Mouse (Mus musculus): Measurements from ENCODE around the gene Bend6. TPM values are rescaled to one million over a fixed set of nuclear protein-coding genes. Genes with fewer than 3 reads are reported as not detected.
A peak's percentile ranks its signal among the peaks of the same experiment; 100 is the strongest.

The Bend6 gene
- 3.1 and 4.3 TPM in 2 replicates for polyA plus RNA-seq (2016; fragmentation: Nextera tagmentation; extraction: Ambion mirVana)

DNA sequence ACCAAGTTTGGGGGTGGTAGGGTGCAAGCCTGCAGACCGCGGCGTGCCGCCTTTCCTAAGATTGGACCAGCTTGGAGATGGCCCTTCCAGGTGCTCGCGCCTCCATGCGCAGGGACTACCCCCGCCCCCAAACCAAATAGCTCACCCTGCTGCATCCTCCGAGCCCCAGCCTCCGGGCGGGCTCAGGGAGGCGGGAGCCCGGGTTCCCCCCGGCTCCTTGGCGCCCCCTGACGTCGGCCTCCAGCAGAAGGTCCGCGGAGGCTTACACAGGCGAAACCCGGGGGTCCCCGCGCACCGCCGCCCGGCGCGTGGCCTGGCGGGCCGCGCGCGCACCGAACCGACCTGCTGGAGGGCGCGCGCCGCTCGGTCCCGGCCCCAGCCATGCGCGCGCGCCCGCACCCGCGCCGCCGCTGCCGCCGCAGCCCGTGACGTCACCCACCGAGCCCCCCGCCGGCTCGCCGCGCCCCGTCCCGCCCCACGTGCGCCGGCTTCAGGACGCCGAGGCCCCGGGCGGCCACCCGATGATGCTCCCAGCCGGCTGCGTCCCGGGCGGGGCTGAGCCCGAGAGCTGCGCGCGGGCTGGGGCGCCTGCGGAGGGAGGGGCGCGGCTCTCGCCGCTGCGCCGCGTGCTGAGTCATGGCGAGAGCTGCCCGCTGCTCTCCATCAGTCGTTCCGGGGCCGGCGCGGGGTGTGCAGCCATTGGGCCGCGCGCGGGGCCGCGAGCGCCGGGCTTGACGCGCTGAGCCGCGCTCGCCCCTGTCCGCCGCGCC, at the start of gene Bend6:
TSS of gene Bend6 (minus strand) at position 396 of the 770 bp plus-strand sequence.
- peak within 1 kb of the TSS; percentile 88 for H3K4me2 ChIP-seq (replicated peaks)
- ATAC-seq (ENCODE audit: low FRiP score, low read depth), result peak; percentile 90
- peak within 1 kb of the TSS; percentile 70 for H3K27ac ChIP-seq (replicated peaks)
- H3K36me3 ChIP-seq, result no peaks in the 10 kb centered on the region
- H3K9ac ChIP-seq (replicated peaks), result peak within 1 kb of the TSS; percentile 77
- H3K9me3 ChIP-seq, result no peaks in the 10 kb centered on the region
- peaks cover 13% of the 10 kb centered on the region for H3K4me1 ChIP-seq
- peak within 1 kb of the TSS; percentile 75 for H3K4me3 ChIP-seq
- WGBS, result under 1% methylated on average over 45 of the region's 110 CpGs
- H3K27me3 ChIP-seq, result peaks cover 44% of the 10 kb centered on the region

DNA sequence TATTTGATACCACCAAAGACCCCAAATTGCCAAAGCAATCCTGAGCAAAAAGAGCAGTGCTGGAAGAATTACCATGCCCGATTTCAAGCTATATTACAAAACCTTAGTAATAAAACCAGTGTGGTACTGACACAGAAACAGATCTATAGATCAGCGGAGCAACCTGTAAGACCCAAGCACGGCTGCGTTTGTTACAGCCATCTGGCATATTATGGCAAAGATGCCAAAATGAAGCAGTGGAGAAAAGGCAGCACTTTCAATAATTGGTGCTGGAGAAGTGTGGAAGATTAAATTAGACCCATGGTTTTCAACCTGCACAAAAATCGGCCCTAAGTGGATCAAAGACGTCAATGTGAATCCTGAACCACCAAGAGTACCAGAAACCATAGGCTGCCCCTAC, 48.0 kb upstream of the Bend6 start:
- ATAC-seq (ENCODE audit: low FRiP score, low read depth), result no peak
- H3K27ac ChIP-seq (replicated peaks), result no peak overlapping the region
- 94% methylated on average over 6 of the region's 6 CpGs for WGBS
- H3K27me3 ChIP-seq, result no peaks in the 10 kb centered on the region
- no peak overlapping the region for H3K4me3 ChIP-seq
- no peaks in the 10 kb centered on the region for H3K4me1 ChIP-seq
- H3K9me3 ChIP-seq, result no peaks in the 10 kb centered on the region
- H3K36me3 ChIP-seq, result no peaks in the 10 kb centered on the region
- no peak overlapping the region for H3K4me2 ChIP-seq (replicated peaks)
- no peak overlapping the region for H3K9ac ChIP-seq (replicated peaks)

DNA sequence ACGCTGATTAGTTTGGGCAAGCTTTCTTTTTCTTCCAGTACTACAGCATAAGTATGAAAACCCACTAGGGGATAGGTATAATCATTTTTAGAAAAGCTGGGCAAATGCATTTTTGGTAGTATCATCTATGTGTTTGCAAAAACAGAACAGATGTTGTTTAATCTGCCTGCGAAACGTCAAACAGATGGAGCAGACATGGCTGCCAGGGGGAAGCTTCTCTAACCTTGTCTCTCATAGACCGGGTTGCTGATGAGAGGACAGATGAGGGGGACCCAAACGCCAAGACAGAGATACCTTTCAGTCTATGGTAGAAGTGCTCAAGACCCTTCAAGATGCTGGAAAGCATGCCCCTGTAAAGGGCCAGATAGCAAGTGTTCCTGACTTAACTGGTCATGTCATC, 40.9 kb upstream of the Bend6 start:
- Histone ChIP-seq H3K27me3 (no peaks in the 10 kb centered on the region), H3K9ac (replicated peaks) (no peak overlapping the region), H3K36me3 (no peaks in the 10 kb centered on the region), H3K4me1 (no peaks in the 10 kb centered on the region), H3K4me2 (replicated peaks) (no peak overlapping the region), H3K4me3 (no peak overlapping the region), H3K9me3 (no peaks in the 10 kb centered on the region), H3K27ac (replicated peaks) (no peak overlapping the region)
- 91% methylated on average over 5 of the region's 5 CpGs for WGBS
- ATAC-seq (ENCODE audit: low FRiP score, low read depth), result no peak

DNA sequence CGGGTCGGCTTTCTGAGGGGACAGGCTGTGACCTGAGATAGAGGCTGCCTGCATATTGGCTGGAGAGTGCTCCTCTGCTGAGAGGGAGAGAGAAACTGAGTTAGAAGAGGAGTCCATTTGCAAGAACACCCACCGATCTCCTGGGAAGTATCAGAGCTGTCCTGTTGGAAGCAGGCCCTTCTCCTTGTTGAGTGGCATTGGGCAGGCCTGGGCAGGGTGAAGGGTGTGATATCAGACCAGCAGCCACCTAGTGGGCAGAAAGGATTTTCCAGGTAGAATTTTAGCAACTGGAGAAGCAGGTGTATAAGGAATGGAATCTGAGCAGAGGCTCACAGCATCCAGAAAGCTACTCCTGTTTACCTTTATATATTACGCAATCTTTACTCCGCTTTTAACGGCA, 40.2 kb upstream of the Bend6 start:
- ATAC-seq (ENCODE audit: low FRiP score, low read depth), result no peak
- Histone ChIP-seq H3K36me3 (no peaks in the 10 kb centered on the region), H3K27ac (replicated peaks) (no peak overlapping the region), H3K9ac (replicated peaks) (no peak overlapping the region), H3K9me3 (no peaks in the 10 kb centered on the region), H3K4me1 (no peaks in the 10 kb centered on the region), H3K4me2 (replicated peaks) (no peak overlapping the region), H3K27me3 (no peaks in the 10 kb centered on the region), H3K4me3 (no peak overlapping the region)
- WGBS, result 89% methylated on average over 6 of the region's 6 CpGs

DNA sequence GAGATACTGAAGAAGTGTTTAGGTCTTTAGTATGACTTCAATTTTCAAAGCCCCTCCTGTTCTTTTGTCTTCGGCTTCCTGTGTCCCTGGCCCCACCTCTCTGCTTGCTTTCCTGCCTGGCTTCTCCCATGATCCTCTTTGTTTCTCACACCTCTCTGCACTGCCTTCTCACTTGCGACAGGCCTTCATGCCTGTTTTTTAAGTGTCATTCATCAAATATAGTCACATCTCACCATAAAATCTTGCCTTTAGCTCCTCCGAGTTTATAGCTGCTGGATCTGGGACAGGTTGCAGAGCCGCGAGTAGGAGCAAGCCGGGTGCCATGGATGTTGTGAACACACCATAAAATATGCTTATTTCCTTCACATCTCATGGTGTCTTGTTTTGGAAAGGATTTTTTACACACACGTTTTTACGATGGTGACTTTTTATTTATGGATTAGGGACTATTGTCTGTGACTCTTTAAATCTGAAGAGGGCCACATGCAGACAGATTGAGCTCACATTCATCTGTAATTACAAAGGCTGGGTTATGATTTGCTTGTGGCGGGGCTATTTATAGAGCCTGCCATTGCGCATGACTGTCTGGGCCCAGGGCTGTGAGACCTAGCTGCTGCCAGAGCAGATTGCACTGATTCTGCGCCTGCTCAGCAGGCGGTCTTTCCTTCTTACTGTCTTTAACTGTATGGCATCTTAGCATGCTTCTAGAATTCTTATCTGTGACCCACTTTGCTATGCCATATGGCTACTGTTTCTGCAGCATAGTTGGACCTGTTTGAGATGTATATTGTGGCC, 39.2 kb upstream of the Bend6 start:
- WGBS, result 87% methylated on average over 12 of the region's 12 CpGs
- no peak for ATAC-seq (ENCODE audit: low FRiP score, low read depth)
- H3K36me3 ChIP-seq, result no peaks in the 10 kb centered on the region

DNA sequence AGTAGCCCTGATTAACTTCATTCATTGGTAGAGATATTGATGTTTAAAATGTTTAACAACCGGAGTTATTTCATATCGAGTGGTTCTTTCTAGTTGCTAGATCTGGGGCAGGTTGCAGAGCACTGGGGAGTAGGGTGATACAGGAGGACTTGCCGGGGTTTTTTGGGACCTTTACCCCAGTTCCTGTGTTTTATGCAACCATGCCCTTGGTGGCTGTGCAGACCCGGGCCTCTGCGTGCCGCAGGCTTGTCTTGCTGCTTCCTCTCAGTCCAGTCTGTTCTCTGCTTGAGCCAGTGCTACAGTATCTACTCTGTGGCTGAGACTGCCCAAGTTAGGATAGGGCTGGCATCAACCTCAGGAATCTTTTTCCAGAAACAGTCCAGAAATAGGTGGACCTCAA, 38.1 kb upstream of the Bend6 start:
- Histone ChIP-seq H3K27ac (replicated peaks) (no peak overlapping the region), H3K36me3 (no peaks in the 10 kb centered on the region), H3K4me1 (no peaks in the 10 kb centered on the region), H3K9ac (replicated peaks) (no peak overlapping the region), H3K4me2 (replicated peaks) (no peak overlapping the region), H3K9me3 (no peaks in the 10 kb centered on the region), H3K27me3 (no peaks in the 10 kb centered on the region), H3K4me3 (no peak overlapping the region)
- no peak for ATAC-seq (ENCODE audit: low FRiP score, low read depth)
- WGBS, result 94% methylated on average over 6 of the region's 6 CpGs

More for the DNA sequence above, 39.2 kb upstream of the Bend6 start:
- H3K9me3 ChIP-seq, result no peaks in the 10 kb centered on the region
- no peaks in the 10 kb centered on the region for H3K4me1 ChIP-seq
- no peak overlapping the region for H3K4me2 ChIP-seq (replicated peaks)
- H3K27me3 ChIP-seq, result no peaks in the 10 kb centered on the region
- H3K9ac ChIP-seq (replicated peaks), result no peak overlapping the region
- no peak overlapping the region for H3K4me3 ChIP-seq
- H3K27ac ChIP-seq (replicated peaks), result no peak overlapping the region

DNA sequence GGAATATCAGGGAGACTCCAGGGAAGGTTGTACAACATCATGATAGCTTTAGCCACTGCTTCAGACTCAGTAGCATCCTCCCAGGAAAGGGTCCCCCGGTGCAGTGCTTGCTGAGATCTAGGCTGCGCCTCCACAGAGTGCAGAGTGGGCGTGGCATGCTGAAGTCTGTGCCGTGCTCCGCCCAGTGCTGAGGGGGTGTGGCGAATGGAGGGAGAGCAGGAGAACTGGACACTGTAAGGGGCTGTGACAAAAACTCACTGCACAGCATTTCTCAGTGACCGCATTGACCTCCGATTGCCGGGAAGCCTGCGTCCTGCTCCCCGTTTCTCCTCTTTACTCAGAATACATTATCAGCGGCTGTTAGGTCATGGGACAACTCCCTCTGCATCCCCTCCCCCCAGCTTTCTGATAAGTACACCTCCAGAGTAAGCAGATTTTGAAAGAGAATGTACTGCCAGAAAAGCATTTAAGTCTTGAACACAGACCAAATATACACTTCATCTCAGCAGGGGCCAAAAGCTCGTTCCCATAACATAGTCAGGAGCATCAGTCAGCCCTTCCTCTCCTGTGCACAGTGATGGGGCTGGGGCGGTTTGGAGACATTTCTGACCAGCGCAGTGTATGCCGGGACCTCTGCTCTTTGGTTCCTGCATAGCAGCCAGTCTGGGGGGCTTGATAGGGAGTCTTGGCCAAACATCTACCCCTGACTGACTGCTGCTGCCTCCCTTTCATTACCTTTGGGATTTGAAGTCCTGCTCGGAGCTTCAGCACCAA, 37.5 kb upstream of the Bend6 start:
- H3K4me3 ChIP-seq, result no peak overlapping the region

DNA sequence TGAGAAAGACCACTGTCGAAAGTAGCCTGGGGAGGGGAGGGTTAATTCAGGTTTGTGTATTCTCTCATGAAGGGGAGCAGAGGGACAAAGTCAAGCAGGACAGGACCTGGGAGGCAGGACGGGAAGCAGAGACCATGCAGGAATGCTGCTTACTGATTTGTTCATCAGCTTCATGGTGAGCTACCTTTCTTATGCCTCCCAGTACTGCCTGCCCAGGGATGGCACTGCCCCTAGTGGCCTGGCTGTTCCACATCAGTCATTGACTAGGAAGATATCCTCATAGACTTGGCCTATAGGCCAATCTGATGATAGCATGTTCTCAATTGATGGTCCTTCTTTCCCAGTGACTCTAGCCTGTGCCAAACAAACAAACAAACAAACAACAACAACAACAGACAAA, 36.3 kb upstream of the Bend6 start:
- Histone ChIP-seq H3K9ac (replicated peaks) (no peak overlapping the region), H3K27me3 (no peaks in the 10 kb centered on the region), H3K4me2 (replicated peaks) (no peak overlapping the region), H3K9me3 (no peaks in the 10 kb centered on the region), H3K36me3 (no peaks in the 10 kb centered on the region), H3K4me1 (no peaks in the 10 kb centered on the region), H3K4me3 (no peak overlapping the region), H3K27ac (replicated peaks) (no peak overlapping the region)
- ATAC-seq (ENCODE audit: low FRiP score, low read depth), result no peak
- WGBS, result 77% methylated on average over 2 of the region's 2 CpGs

More for the DNA sequence above, 37.5 kb upstream of the Bend6 start:
- no peaks in the 10 kb centered on the region for H3K27me3 ChIP-seq
- H3K4me2 ChIP-seq (replicated peaks), result no peak overlapping the region
- ATAC-seq (ENCODE audit: low FRiP score, low read depth), result no peak
- H3K9me3 ChIP-seq, result no peaks in the 10 kb centered on the region
- H3K27ac ChIP-seq (replicated peaks), result no peak overlapping the region
- H3K4me1 ChIP-seq, result no peaks in the 10 kb centered on the region
- 78% methylated on average over 17 of the region's 17 CpGs for WGBS
- no peaks in the 10 kb centered on the region for H3K36me3 ChIP-seq
- no peak overlapping the region for H3K9ac ChIP-seq (replicated peaks)

DNA sequence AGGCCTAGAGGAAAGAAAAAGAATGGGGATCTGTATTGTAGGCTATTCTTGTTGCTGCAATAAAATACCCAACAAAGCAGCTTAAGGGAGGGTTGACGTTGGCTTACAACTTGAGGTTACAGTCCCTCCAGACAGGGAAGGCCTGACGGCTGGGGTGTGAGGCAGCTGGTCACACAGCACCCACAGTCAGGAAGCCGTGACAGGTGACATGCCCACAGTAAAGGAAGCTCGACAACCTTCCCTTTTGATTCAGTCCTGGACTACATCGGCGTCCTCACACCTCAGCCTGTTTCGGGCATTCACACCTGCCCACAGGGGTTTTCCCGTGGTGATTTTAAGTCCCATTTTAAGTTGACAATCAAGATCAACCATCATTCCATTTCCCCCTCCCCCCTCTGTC, 35.0 kb upstream of the Bend6 start:
- no peak overlapping the region for H3K9ac ChIP-seq (replicated peaks)
- no peak overlapping the region for H3K27ac ChIP-seq (replicated peaks)
- 87% methylated on average over 8 of the region's 8 CpGs for WGBS
- no peaks in the 10 kb centered on the region for H3K27me3 ChIP-seq
- H3K9me3 ChIP-seq, result no peaks in the 10 kb centered on the region
- no peaks in the 10 kb centered on the region for H3K36me3 ChIP-seq
- no peak overlapping the region for H3K4me3 ChIP-seq
- H3K4me1 ChIP-seq, result no peaks in the 10 kb centered on the region
- no peak overlapping the region for H3K4me2 ChIP-seq (replicated peaks)
- no peak for ATAC-seq (ENCODE audit: low FRiP score, low read depth)

DNA sequence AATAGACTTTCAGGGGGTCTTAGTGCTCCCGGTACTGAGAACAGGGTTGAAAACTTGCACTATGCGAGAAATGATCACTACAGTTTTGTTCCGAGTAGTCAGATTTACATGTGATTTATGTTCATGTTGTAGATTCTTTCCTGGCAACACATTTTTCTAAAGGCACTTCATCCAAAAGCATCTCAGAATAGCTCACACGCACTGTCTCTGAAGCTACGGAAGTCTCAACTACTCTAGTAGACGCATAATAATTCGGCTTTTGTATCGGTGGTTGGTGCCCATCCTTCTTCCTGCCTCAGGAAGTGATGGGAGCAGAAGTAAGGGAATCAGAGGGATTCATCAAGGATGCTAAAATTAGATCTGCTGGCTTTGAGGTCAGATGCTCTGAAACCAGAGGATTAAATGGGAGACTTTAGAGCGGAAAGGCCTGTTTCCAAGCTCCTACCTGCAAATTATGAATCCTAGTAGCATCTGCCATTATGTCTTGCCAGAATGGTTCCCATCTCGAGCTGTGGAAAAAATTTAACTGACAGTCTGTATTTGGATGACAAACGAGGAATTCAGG, 32.8 kb upstream of the Bend6 start:
- Histone ChIP-seq H3K9ac (replicated peaks) (no peak overlapping the region), H3K4me1 (no peaks in the 10 kb centered on the region), H3K27ac (replicated peaks) (no peak overlapping the region), H3K4me3 (no peak overlapping the region), H3K36me3 (no peaks in the 10 kb centered on the region), H3K4me2 (replicated peaks) (no peak overlapping the region), H3K9me3 (no peaks in the 10 kb centered on the region), H3K27me3 (no peaks in the 10 kb centered on the region)
- ATAC-seq (ENCODE audit: low FRiP score, low read depth), result no peak
- WGBS, result 89% methylated on average over 11 of the region's 11 CpGs

DNA sequence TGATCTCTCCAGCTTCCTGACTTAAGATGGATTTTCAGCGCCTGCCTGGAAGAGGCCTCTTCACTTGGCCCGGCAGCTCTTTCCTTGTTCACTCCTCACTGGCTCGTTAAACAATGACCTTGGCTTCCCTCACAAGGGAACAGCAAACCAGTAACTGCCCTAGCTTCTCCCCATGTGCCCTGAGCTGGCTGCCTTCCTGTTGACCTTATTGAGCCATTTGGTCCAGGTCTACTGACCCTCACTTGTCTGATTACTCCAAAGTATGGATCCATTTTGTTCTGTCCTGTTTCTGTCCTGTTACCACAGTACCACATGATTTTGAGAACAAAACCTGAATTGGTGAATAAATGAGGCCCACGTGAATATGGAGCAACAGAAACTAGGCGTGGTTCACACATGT, 32.2 kb upstream of the Bend6 start:
- no peak for ATAC-seq (ENCODE audit: low FRiP score, low read depth)
- Histone ChIP-seq H3K36me3 (no peaks in the 10 kb centered on the region), H3K4me3 (no peak overlapping the region), H3K4me1 (no peaks in the 10 kb centered on the region), H3K27ac (replicated peaks) (no peak overlapping the region), H3K27me3 (no peaks in the 10 kb centered on the region), H3K9ac (replicated peaks) (no peak overlapping the region), H3K9me3 (no peaks in the 10 kb centered on the region), H3K4me2 (replicated peaks) (no peak overlapping the region)
- 82% methylated on average over 5 of the region's 5 CpGs for WGBS
